Mouse (Mus musculus): ENCODE measurements around the gene Nhsl2.

DNA sequence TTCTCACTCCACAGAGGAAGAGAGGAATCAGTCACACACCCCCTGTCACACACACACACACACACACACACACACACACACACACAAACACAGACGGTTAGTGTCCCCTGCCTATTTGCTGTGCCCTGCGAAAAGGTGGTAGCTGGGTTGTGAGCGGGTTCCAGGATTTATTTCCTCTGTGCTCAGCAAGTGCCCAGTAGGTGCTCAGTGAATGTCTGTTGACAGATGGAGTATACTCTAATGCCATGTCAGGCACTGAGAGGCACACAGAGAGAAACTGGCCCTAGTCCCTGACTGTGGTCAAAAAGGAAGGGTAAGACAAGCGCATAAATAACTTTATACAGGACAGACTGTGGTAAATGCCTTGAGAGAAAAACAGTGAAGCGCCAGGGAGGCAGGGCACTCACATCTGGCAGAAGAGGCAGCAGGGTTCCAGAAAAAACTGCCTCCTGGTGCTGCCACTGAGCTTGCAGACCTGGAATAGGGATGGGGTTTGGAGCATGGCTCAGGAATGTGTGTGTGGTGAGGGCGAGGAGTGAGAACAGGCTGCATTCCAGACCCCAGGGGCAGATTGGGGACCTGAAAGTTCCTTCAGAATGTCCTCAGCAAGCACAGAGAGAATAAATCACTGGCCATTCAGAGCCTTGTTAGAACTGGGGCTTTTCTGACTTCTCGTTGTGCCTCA lies 52.8 kb downstream of the Nhsl2 start:
- TF ChIP-seq CTCF (conservative IDR thresholded peaks at IDR 0.05; ENCODE audit: low read length) (no peak), NANOG (IDR thresholded peaks at IDR 0.05; ENCODE audit: borderline replicate concordance, low read length) (no peak), POU5F1 (IDR thresholded peaks at IDR 0.05; ENCODE audit: borderline replicate concordance, low read length) (no peak)
